ENCODE assay signal across 1 mouse cellular context in genomic region chr2:80596960-80597359, GRCm38 (mm10).
TF ChIP-seq lines count a peak whose summit lies in the region.

No protein-coding gene starts in this region.

TF ChIP-seq in MEL, 35 proteins besides CTCF, POLR2A, EP300 and RAD21 (continued from another document):
- no peak for TF ChIP-seq SIN3A (IDR thresholded peaks at IDR 0.05; ENCODE audit: low read length)
- TF ChIP-seq RCOR1 (IDR thresholded peaks at IDR 0.05; ENCODE audit: low read depth, low read length), result peak; percentile 72; the same call in 1 of the 2 replicates
- TF ChIP-seq GATA1 (IDR thresholded peaks at IDR 0.05; ENCODE audit: low read depth, low read length), result peak; percentile 79
TF ChIP-seq in MEL: peak in this region for 9.
